Mouse (Mus musculus) urinary bladder, adult 2 months (tissue): ENCODE results near the gene Ddr2. TPM values are rescaled to one million over a fixed set of nuclear protein-coding genes. Genes with fewer than 3 reads are reported as not detected.
"Not testable (repeated sequence)": the region's sequence is repeated elsewhere in the genome, so short reads cannot be mapped to it uniquely, and the experiment has no call there.

Experiments used
- DNase-seq: peaks from one replicate; pipeline ENCODE4 v3.0.0; 2022; ENCODE audit warnings: low spot score
- polyA plus RNA-seq: library from polyadenylated mRNA; depleted of rRNA; stranded (reverse); fragments of >200 nt; gene quantifications from 2 replicates; pipeline ENCODE4 v1.2.3, GENCODE M21; 2012

Ddr2 gene
- polyA plus RNA-seq, 1 experiment, result 76.5 TPM

DNA sequence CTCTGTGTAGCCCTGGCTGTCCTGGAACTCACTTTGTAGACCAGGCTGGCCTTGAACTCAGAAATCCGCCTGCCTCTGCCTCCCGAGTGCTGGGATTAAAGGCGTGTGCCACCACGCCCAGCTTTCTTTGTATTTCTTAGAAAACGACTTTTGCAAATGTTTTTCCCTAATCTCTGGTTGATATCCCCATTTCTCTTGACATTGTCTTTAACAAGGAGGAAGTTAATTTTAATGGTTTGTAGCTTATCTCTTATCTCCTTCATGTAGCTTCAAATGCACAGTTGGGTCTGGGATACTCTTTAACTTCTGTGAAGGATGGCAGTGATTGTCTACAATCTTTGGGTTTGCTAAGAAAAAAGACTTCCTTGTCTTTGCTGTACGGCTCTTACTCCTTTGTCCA lies 7.7 kb downstream of the Ddr2 start:
- not testable (repeated sequence) for DNase-seq

DNA sequence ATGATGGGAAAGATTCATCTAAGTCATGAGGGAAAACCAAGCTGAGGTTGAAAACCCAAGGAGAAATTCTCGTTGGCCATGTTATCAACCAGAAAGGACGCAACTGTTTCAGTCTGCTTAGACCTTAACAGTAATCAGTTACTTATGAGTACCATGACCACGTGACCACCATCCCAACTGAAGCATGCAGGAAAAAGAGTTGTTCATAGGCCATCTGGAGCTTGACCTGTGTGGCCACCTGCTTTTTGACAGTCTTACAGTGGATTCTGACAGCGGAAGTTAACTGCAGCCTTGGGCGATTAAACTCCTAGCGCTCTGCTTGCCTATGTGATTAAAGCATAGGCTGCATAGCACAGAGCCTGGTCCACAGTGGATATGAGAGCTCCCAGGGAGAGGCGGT lies 23.9 kb downstream of the Ddr2 start:
- DNase-seq, result no peak

DNA sequence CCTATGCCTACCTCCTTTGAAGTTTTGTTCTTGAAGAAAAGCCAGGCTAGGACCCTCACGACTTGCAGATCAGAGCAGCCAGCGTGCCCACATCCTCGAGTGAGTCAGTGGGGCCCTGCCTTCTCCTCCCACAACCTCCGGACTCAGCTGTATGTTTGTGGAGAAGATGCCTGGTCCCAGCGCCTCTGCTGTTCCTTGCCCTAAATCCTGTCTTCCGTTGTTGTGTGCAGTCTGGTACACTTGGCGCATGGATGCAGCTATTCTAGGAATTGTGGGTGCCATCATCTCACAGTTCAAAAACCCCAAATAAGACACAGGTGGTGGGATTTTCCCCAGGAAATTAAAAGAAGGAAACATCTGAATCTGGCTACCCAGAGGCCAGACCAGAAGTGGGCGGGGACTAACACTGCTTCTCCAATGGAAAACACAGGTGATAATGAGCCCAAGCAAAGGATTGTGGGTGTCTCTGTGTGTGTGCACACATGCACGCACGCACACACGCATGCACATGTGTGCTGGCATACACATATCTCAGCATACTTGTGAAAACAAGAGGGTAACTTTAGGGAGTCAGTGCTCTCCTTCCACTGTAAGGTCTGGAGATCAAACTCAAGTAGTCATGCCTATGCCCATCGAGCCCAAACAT lies 26.3 kb downstream of the Ddr2 start:
- no peak for DNase-seq

DNA sequence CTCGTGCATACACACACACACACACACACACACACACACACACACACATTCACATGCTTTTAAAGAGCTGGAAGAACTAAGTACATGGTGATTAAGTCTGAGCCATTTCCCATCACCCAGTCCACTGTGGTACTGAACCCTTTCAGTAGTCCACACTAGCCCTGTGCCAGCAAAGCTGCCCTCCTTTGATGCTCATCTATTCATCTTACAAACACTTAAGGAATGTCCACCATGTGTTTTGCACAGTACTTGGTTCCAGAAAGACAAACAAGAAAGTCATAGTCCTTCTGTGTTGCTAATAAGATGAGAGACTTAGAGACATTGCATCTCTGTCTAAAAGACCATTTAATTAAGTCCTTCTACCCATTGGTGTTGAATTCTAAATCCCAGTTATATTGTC lies 29.7 kb downstream of the Ddr2 start:
- DNase-seq, result no peak

DNA sequence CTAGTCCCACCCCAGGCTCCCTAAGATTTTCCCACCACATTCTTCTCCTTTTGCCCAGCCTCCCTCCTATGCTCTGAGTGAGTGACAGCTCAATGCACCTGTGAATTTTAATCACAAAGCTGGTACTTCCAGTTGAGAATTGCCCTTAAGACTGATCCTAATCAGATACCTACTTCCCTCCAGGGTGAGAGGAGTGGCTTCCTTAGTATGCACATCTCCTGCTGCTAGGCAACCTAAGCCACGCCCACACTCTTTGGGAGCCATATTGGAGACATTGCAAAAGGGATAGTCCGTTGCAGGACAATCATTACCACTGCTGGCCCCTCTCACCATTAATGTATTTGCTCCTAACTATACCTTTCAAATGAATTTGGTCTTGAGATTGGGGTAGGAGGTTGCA lies 31.1 kb downstream of the Ddr2 start:
- DNase-seq, result no peak

DNA sequence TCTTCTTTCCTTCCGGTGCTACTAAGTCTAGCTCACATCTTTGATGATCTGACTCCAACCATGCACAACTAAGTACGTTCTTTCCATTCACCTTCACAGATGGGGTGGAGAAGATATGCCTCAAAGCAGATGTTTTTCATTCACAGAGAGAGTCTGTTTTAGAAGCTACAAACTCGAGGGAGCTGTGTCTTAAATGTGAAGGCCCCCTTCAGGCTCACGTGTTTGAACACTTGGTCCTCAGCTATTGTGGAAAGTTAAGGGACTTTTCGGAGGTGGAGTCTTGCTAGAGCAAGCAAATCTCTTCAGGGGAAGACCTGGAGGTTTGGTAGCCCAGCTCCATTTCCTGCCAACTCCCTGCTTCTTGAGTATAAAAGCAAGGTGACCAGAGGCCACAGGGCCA lies 34.2 kb downstream of the Ddr2 start:
- DNase-seq, result no peak

DNA sequence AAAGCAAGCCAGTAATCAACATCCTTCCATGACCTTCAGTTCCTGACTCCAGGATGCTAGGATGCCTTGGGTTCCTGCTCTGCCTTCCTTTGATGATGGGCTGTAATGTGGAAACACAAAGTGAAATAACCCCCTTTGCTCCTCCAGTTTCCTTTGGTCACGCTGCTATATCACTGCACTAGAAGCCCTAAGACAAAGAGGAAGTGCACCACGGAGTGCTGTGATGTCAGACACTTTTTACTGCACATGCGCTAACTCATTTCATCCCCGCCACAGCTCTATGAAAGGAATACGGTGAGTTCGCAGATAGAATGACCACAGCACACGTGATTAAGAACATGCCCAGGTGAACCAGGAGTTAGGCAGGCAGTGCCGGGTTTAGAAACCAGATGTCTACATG lies 36.8 kb downstream of the Ddr2 start:
- no peak for DNase-seq

- no peak for DNase-seq
These were observed 41.4 kb downstream of the Ddr2 start for GRCm38 (mm10) chr1:170069143-170069542.

DNA sequence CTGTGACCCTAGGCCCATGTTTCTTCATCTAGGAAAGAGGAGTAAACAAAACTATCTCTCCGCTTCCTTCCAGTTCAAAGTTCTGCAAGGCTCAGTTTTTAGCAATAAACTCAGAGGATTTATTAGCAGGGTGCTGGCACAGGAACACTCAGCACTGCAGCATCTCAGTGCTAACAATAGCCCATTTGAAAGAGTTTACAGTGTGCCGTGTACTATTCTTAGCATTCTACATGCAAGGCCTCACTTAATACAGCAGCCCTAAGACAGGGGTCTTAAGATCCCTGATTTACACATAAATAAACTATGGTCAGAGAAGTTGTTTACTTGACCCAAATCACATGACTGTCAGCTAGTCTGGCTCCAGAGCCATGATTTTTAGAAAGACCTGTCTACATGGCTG lies 44.6 kb downstream of the Ddr2 start:
- DNase-seq, result no peak

- no peak for DNase-seq
These were observed 45.6 kb downstream of the Ddr2 start for GRCm38 (mm10) chr1:170065009-170065408.

GRCm38 (mm10) chr1:170064083-170064494 lies 46.5 kb downstream of the Ddr2 start:
- no peak for DNase-seq

DNA sequence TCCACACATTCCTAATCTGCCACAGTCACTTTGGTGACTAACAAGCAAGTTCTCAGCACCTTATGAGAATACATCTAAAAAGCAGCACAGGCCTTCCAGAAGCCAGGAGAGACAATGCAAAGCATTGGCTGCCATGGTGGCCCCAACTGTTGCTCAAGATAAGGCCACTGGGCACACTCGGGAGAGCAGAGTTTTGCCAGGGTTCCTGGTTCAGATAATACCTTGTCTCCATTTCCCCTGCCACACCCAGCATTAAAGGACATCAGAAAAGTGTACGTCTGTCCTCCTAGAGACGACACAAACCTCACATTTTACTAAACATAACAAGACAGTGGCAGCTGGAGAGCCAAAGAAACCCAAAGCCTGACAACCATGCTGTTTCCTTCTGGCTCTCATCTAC lies 50.3 kb downstream of the Ddr2 start:
- no peak for DNase-seq

DNA sequence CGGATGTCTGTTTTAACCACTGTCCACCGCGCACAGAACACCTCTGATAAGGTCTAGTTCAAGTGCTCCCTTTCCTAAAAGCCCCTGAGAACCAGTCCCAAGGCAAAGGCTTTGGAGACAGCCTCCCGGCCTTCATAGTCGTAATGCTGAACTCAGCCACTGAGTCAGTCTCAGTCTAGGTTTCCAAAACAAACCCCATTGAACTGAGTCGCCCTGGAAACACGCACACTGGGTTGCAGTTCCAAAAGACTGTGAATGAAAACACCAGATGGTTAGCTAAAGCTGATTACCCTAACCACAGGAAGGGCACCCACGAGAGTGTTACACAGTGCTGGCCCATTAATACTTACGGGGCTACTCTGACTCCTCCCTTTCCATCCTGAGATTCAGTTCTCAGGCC lies 51.2 kb downstream of the Ddr2 start:
- no peak for DNase-seq

DNA sequence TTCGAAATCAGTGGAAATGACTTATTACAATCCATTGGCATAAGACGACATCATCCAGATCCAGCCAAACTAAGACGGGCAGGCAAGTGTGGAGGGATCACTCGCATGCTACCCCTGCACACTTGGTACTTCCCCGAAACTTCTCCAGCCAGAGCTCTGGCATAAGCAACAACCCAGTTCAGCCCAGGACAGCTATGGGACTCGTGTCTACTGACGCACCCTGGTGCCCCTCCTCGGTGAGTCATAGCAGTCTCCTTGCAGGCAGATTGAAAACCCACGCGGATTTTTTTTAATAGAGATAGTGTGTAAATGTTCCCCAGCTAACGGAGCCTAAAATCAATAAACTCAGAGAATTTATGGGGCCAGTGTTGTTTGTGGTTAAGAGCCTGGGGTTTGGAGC lies 52.5 kb downstream of the Ddr2 start:
- DNase-seq, result no peak

DNA sequence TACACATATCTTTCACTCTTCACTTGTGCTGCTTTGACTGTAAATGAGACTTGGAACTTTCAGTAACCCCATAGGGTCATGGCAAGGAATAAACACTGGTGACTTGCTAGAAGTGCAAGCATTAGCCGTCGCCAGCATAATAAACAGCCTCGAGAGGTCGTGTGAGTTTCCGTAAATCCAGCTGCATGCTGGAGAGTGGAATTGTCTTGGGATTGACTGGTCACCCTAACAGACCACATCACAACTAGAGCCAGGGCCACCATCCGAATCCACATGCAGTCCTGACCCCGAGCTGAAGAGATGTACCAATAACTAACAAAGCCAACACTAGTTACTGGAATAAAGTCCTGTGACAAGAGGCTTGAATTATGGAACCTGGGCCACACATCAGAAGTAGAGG lies 53.0 kb downstream of the Ddr2 start:
- no peak for DNase-seq

- no peak for DNase-seq
These were observed 53.6 kb downstream of the Ddr2 start for GRCm38 (mm10) chr1:170056921-170057320.

GRCm38 (mm10) chr1:170056214-170056613 lies 54.3 kb downstream of the Ddr2 start:
- DNase-seq, result no peak

DNA sequence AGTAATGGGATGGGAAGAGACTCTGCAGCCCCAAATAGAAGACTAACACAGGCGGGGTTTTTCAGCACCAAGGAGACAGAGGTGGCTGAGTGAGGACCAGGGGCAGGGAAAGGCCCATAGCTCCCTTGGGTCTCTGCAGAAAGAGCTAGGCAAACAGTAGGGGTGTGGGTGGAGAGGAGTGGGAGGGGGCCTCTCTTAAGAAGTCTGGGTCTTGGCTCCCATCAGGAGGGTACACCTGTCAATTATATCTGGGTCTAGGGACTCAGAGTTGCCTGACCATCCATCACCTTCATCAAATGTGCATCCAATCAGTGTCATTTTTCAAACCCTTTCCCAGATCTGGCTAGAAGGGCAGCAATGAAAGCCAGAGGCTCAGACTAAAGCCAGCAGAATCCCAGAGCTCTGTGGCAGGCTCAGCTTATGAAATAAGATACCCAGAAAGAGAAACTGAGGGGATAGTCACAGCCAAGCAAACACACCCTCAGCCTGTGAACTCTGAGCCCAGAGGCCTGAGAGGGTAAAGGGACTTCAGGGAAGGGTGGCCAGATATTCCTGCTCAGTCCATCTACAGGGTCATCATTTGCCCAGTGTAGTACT lies 58.0 kb downstream of the Ddr2 start:
- no peak for DNase-seq

- no peak for DNase-seq
These were observed 58.9 kb downstream of the Ddr2 start for GRCm38 (mm10) chr1:170051631-170052177.

DNA sequence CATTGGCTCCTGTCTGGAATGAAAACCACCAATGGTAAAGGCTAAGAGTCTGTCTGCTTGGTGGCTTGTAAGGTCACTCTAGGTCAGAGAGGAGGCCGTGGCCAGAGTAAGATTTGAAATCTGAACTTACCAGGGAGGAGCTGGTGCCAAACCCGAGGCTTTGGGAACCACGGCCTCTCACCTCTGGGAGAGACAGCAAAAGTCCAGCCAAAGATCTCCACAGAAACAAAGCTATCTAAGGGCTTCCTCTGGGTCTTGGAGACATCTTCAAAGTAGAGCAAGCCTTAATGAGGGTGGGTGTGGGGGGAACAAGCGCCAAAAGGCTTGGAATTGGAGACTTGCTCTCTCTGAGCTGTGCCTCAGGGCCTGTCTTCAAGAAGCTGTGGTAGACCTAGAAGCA lies 62.1 kb downstream of the Ddr2 start:
- no peak for DNase-seq

GRCm38 (mm10) chr1:170044726-170045471 lies 65.7 kb downstream of the Ddr2 start:
- no peak for DNase-seq

DNA sequence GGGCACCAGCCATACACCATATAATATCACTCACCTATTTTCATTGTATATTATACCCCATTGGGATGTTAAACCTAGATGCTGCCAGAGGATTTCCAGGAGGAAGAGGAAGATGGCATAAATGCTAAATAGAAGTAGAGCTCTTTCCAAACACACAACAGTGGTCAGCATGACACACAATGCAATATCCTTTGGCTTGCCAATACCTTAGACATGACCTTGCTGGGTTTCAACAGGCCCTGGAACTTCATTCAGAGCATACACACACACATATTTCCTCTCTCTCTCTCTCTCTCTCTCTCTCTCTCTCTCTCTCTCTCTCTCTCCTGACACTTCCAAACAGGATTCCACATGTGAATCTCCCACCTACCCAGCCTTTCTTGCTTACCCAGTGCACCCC lies 66.8 kb downstream of the Ddr2 start:
- DNase-seq, result no peak

DNA sequence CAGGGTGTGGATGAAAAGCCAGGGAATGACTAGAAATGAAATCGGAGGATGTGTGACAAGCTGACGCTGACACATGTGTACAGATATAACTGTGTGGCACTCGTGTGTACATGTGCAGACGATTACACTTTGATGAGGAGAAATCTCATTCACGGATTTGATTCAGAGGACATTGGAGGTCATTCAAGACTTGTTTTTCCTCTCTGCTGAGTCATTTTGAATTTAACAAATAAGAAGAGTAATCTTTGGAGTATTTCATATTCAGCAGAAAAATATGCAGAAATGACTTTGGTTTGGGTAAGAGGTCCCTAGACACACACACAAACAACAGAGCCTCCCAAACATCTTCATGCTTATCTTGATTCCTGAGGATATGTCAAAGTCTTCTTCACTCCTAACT lies 67.6 kb downstream of the Ddr2 start:
- DNase-seq, result no peak
